Mouse (Mus musculus): ENCODE measurements around the gene Fam124a.
"Not testable (repeated sequence)": the region's sequence is repeated elsewhere in the genome, so short reads cannot be mapped to it uniquely, and the experiment has no call there.

Gene Fam124a

GRCm38 (mm10) chr14:62575862-62576261 is 20.3 kb downstream of the Fam124a start:
- no peak for DNase-seq

DNA sequence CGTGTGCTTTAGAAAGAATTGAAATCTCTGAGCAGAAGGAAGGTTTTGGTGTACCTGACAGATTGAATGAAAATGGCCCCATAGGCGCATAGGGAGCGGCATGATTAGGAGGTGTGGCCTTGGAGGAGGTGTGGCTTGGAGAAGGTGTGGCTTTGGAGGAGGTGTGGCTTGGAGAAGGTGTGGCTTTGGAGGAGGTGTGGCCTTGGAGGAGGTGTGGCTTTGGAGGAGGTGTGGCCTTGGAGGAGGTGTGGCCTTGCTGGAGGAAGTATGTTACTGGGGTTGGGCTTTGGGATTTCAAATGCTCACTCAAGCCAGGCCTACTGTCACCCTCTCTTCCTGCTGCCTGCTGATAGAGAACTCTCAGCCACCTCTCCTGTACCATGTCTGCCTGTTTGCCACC is 25.4 kb downstream of the Fam124a start:
- DNase-seq = no peak

DNA sequence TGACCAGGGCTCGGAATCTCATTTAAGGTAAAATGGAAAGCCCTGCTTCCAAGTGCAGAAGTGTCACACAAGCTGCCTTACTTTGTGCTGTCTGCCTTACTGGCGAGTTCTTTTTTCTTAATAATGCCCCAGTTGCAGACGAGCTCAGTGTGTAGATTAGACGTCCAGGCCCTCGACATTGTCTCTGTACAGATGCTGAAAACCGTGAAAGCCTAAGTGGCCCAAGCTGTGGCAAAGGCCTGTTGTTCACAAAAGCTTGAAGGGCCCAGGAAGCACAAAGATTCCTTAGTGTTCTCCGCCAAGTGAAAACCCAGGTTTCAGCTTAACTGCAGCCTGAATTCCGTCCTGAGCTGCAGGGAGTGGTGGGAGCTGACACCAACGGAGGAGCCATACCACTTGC is 26.2 kb downstream of the Fam124a start:
- no peak for DNase-seq

GRCm38 (mm10) chr14:62584637-62585036 is 29.1 kb downstream of the Fam124a start:
- no peak for DNase-seq

- no peak for DNase-seq
These were observed 29.8 kb downstream of the Fam124a start for GRCm38 (mm10) chr14:62585338-62585737.

DNA sequence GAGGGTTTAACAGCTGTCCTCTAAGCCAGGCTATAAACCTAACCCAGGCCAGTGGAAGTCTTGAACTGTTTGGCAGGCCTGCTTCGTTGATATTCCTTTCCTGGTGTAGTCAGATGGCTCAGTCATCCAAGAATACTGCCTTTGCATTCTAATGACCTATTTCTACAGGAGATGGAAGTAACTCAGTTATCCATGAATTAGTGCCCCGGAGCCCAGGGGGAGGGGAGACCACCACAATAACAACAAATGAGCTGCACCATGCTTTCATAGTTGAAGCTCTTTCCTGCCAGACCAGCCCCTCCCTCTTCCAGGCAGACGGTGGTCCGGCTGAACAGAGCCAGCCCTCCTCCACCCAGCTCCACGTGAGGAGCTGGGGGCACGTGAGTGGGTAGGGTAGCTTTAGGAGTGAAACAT is 44.6 kb downstream of the Fam124a start:
- no peak for DNase-seq

- DNase-seq = no peak
These were observed 46.7 kb downstream of the Fam124a start for GRCm38 (mm10) chr14:62602271-62602670.

DNA sequence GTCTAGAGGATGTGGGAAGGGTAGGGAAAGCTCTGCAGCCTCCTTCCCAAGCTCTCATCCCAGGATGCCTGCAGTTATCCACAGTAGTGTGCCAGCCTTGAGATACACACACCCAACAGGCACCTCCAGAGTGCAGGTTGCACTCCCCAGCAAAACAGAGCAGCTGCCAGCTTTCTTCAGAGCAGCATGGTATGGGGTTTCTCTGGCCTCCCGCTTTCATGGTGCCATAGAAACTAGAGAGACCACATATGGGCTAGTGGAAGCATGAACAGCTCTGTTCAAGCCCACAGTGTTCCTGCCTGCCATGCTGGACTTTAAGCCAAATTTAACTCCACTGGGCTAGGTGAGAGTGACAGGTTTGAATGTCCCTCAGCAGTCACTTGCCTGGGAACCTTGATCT is 47.3 kb downstream of the Fam124a start:
- no peak for DNase-seq

GRCm38 (mm10) chr14:62607791-62608196 is 52.3 kb downstream of the Fam124a start:
- DNase-seq = no peak

DNA sequence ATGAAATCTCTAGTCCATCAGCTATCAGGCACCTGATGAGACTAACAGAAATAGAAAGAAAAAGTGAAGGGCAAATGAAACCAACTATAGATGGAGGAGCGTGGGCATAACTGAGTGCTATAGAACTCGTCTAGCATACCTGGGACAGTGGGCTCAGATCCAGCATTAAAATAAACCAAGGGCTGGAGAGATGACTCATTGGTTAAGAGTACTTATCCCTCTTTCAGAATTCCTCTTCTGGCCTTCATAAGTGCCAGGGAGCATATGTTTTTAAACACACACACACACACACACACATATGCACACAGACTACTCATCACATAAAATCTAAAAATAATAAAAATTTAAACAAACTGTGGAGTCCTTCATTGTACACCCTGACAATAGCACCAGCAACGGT is 54.4 kb downstream of the Fam124a start:
- no peak for DNase-seq

DNA sequence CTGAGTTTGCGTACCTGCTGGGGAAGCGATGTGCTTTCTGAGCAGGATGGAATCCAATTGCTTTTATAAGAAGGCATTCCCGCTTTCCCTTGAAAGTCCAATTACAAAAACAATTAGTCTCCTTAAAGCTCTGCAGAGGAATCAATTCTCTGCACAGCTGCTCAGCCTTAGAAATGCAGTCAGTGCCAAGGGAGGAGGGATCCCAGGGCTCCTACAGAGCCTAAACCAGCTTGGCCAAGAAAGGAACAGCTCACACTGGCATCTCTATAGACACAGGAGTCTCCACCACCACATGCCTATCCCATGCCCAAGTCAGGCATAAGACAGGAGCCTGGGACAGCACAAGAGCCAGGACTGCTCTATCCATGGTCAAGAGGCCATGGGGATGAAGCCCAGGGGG is 66.9 kb downstream of the Fam124a start:
- no peak for DNase-seq

GRCm38 (mm10) chr14:62627951-62628350 is 72.4 kb downstream of the Fam124a start:
- DNase-seq = no peak

- no peak for DNase-seq
These were observed 82.2 kb downstream of the Fam124a start for GRCm38 (mm10) chr14:62637436-62638344.

- DNase-seq = no peak
These were observed 82.8 kb downstream of the Fam124a start for GRCm38 (mm10) chr14:62638345-62638702.

GRCm38 (mm10) chr14:62639111-62639510 is 83.6 kb downstream of the Fam124a start:
- DNase-seq = no peak

DNA sequence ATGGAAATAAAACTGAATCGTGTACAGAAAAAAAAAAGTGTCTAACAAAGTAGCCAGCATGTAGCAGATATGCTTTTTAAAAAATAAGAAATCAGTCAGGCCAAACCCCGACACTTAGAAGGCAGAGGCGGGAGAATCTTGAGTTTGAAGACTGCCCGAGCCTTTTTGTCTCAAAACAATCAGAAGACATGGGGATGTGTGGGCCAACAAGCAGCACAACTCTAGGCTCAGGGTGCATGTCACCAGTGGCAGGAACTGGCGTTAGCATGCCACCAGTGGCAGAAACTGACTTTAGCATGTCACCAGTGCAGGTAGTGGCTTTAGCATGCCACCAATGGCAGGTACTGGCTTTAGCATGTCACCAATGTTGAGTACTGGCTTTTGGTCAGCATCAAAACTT is 84.0 kb downstream of the Fam124a start:
- DNase-seq = no peak

DNA sequence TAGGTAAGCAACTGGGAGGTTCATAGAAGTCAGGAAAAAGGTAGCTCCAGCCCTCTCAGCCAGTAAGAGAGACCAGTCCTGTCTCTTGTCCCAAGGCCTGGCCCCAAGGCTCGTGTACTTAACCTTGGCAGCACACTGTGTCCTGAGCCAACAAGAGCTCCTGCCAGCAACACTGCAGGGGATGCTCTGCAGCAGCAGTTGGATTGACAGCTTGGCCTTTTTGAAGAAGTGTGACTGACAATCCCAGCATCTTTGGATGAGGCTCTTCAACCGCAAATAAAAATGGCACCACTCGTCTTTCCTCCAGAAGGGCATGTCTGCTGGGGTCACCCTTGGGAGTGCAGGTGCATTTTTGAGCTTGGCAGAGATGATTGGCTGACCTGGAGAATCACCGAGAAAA is 84.9 kb downstream of the Fam124a start:
- no peak for DNase-seq

DNA sequence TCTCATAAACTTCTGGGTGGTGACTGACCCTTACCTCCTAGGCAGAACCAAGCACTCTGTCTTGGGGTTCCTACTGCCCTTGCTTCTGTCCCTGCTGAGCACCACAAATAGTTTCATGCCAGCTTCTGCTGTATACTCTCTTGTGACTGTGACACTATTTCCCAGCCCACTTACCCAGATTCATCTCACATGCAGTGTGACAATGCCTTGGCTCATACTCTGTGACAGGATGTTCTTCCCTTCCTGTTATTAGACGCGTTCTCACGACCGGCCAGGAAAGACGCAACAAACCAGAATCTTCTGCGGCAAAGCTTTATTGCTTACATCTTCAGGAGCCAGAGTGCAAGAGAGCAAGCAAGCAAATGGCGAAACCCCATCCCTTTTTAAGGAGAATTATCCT is 86.8 kb downstream of the Fam124a start:
- not testable (repeated sequence) for DNase-seq

GRCm38 (mm10) chr14:62648405-62648804 is 92.9 kb downstream of the Fam124a start:
- no peak for DNase-seq

DNA sequence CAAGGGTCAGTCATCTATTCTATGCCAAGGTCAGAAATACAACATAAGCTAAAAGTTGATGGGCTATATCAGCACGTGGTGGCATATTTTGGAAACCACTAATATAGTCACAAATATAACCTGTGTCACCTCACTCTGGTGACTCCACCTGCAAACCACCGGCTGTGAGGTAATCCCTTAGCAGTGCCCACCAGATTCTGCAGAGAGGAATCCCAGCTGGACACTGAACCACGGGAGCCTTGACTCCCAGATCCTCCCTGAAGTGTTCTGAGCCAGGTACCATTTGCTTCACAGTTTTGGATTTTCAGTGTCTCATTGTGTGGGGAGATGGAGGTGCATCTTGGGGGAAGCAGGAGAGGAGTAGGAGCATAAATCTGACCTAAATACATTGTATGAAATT is 94.8 kb downstream of the Fam124a start:
- DNase-seq = no peak

GRCm38 (mm10) chr14:62651771-62652170 is 96.2 kb downstream of the Fam124a start:
- DNase-seq = no peak

- no peak for DNase-seq
These were observed 100.5 kb downstream of the Fam124a start for GRCm38 (mm10) chr14:62655996-62656395.

DNA sequence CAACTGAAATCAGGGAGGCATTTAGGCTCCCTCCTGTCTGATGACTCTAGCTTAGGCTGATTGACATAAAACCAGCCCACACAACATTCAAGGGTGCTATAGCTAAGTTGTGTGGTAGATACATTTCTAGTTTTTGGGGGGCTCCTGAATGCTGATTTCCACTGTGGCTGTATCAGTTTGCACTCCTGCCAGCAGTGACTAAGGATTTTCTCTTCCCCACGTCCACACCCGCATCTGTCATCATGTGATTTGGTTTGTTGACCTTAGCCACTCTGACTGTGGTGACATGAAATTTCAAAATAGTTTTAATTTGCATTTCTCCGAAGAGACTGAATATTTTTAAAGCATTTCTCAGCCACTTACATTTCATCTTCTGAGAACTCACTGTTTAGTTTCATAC is 101.9 kb downstream of the Fam124a start:
- DNase-seq = no peak

All from spleen, adult 18-20 months (tissue).